Mouse (Mus musculus) limb, embryonic 14.5 days (tissue): Measurements from ENCODE around the gene Acap1. TPM values are rescaled to one million over a fixed set of nuclear protein-coding genes. Genes with fewer than 3 reads are reported as not detected.

Source experiments
- ATAC-seq: fragments of 200-750 bp; cut with Nextera tagmentation; 2 replicates; pipeline ENCODE4 v1.8.0; 2017; ENCODE audit warnings: low read depth, moderate number of reproducible peaks, moderate TSS enrichment; ENCODE audit not compliant: low FRiP score
- DNase-seq: peaks from one replicate; pipeline ENCODE4 v3.0.0-alpha.2; 2015; ENCODE audit warnings: low spot score
- H3K27ac ChIP-seq: fragments of 300-500 bp; sonication (generic); replicated peaks from 2 replicates; pipeline ENCODE4 v1.5.1; 2014; ENCODE audit warnings: low read depth, mild to moderate bottlenecking, low read length, moderate library complexity, mixed read lengths
- H3K27me3 ChIP-seq: fragments of 300-500 bp; sonication (generic); 2 replicates; pipeline ENCODE4 v1.6.1; 2014; ENCODE audit warnings: low read length, mixed read lengths; ENCODE audit not compliant: control insufficient read depth, insufficient read depth
- H3K36me3 ChIP-seq: fragments of 300-500 bp; sonication (generic); 2 replicates; pipeline ENCODE4 v1.6.1; 2014; ENCODE audit warnings: mild to moderate bottlenecking, low read length, moderate library complexity, mixed read lengths; ENCODE audit not compliant: control insufficient read depth, insufficient read depth
- H3K4me1 ChIP-seq: fragments of 300-500 bp; sonication (generic); 2 replicates; pipeline ENCODE4 v1.6.1; 2014; ENCODE audit warnings: antibody characterized with exemption, low read length, mixed read lengths; ENCODE audit not compliant: control insufficient read depth, insufficient read depth
- H3K4me2 ChIP-seq: fragments of 300-500 bp; sonication (generic); replicated peaks from 2 replicates; pipeline ENCODE4 v1.6.1; 2014; ENCODE audit warnings: low read depth, mild to moderate bottlenecking, low read length, moderate library complexity; ENCODE audit not compliant: severe bottlenecking
- H3K4me3 ChIP-seq: fragments of 300-500 bp; sonication (generic); replicated peaks from 2 replicates; pipeline ENCODE4 v1.5.1; 2014; ENCODE audit warnings: low read length
- H3K9ac ChIP-seq: fragments of 300-500 bp; sonication (generic); 2 replicates; pipeline ENCODE4 v1.6.1; 2014; ENCODE audit warnings: mild to moderate bottlenecking, low read depth, low read length, moderate library complexity; ENCODE audit not compliant: severe bottlenecking
- H3K9me3 ChIP-seq: fragments of 300-500 bp; sonication (generic); 2 replicates; pipeline ENCODE4 v1.6.1; 2016; ENCODE audit warnings: low read length; ENCODE audit not compliant: control insufficient read depth
- POLR2A ChIP-seq: fragments of 200-500 bp; IDR thresholded peaks from 2 replicates; pipeline ENCODE4 v1.8.0; 2012; ENCODE audit warnings: inconsistent platforms, mild to moderate bottlenecking, moderate library complexity, borderline replicate concordance; ENCODE audit not compliant: insufficient read depth, insufficient read length; ENCODE audit errors: extremely low read depth
- WGBS: fragments of 180-500 bp; shearing (Covaris S2); extraction: QIAGEN DNeasy Blood & Tissue Kit; methylation state at CpG from one replicate; pipeline ENCODE4 v1.1.7; 2014; 5-methylcytosine and 5-hydroxymethylcytosine counted together
- polyA plus RNA-seq, 2 experiments: library from polyadenylated mRNA; depleted of rRNA in 1 of 2; stranded (reverse) in 1 of 2; unstranded in 1 of 2; fragments of >200 nt; fragmentation: Nextera tagmentation in 1 of 2; extraction: Ambion mirVana in 1 of 2; gene quantifications; 2 replicates each; pipeline versions ENCODE4 v1.2.1 to v1.2.3; 2012 to 2014

The Acap1 gene
- polyA plus RNA-seq, 2 experiments, result 2.1 TPM

- H3K4me3 ChIP-seq, result no peak overlapping the region
- 80% methylated on average over 4 of the region's 4 CpGs for WGBS
- no peak overlapping the region for H3K9ac ChIP-seq
- H3K4me2 ChIP-seq, result no peak overlapping the region
- TF ChIP-seq POLR2A, result no peak
- DNase-seq (no peak), ATAC-seq (no peak)
- H3K9me3 ChIP-seq, result no peaks in the 10 kb centered on the region
- no peaks in the 10 kb centered on the region for H3K36me3 ChIP-seq
- peaks cover 3% of the 10 kb centered on the region; the same call in 1 of the 2 replicates for H3K4me1 ChIP-seq
- H3K27ac ChIP-seq, result no peak overlapping the region
- no peaks in the 10 kb centered on the region for H3K27me3 ChIP-seq
These were observed 34.4 kb upstream of the Acap1 start for GRCm38 (mm10) chr11:69929712-69930111.

DNA sequence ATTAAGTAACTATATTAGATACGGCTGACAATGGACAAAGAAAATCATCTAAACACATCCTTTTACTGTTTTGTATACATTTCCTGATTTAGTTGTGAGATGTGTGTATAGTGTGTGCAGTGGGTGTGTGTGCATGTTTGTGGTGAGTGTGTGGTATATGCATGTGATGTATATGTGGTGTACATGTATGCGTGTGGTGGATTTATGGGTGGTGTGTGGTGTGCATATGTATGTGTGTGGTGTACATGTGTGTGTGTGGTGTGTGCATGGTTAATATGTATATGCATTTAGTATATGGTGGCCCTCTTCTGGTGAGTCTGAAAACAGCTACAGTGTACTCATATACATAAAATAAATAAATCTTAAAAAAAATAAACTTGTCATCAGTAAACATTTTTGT is 32.2 kb upstream of the Acap1 start:
- WGBS, result 99% methylated on average over 2 of the region's 2 CpGs
- H3K36me3 ChIP-seq, result no peaks in the 10 kb centered on the region
- H3K9me3 ChIP-seq, result no peaks in the 10 kb centered on the region
- no peak overlapping the region for H3K27ac ChIP-seq
- no peaks in the 10 kb centered on the region for H3K27me3 ChIP-seq
- no peak overlapping the region for H3K4me3 ChIP-seq
- no peak overlapping the region for H3K4me2 ChIP-seq
- ATAC-seq, result no peak
- DNase-seq, result no peak
- no peak overlapping the region for H3K9ac ChIP-seq
- peaks cover 4% of the 10 kb centered on the region; the same call in 1 of the 2 replicates for H3K4me1 ChIP-seq
- TF ChIP-seq POLR2A, result no peak

- H3K27ac ChIP-seq, result 0 out of 2 replicates have a peak overlapping the region, but pooled peaks have one; percentile 97
- TF ChIP-seq POLR2A, result no peak
- DNase-seq (no peak), ATAC-seq (no peak)
- H3K4me2 ChIP-seq, result no peak overlapping the region
- no peaks in the 10 kb centered on the region for H3K27me3 ChIP-seq
- 64% methylated on average over 3 of the region's 3 CpGs for WGBS
- H3K9ac ChIP-seq, result no peak overlapping the region
- no peak overlapping the region; the same call in 1 of the 2 replicates for H3K4me3 ChIP-seq
- H3K4me1 ChIP-seq, result peaks cover 12% of the 10 kb centered on the region
- H3K36me3 ChIP-seq, result peaks cover 13% of the 10 kb centered on the region
- no peaks in the 10 kb centered on the region for H3K9me3 ChIP-seq
These were observed 27.5 kb upstream of the Acap1 start for GRCm38 (mm10) chr11:69922796-69923195.

DNA sequence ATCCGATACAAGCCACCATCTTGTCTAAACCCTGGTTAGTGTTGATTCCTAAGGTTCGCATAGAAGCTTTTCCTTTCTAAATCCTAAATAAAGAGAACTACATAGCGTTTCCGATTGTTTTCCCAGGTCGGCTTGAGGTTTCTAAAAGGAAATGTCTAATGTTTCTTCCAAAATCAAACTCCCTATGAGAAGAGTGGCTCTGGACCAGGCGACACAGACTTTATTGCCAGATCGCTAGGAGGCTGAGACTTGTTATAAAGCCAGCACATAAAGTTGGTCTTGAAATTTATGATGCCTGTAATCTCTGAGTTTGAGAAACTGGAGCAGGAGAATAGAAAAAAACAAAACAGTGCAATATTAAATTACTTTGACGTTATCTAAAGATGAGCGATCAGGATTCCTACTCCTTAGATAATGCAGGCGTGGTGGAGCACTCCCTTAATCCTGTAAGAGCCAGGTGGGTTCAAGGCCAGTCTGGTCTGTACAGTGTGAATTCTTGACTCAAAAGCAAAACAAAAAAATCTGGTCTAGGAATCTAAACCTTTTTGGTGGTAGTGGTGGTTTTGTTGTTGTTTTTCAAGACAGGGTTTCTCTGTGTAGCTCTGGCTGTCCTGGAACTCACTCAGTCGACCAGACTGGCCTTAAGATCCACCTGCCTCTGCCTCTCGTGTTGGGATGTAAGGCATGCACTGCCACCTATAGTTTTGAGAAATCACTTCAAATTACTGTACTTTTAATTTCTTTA is 26.8 kb upstream of the Acap1 start:
- H3K4me1 ChIP-seq, result peaks cover 12% of the 10 kb centered on the region
- H3K27ac ChIP-seq, result peak overlapping the region; percentile 97
- peaks cover 19% of the 10 kb centered on the region for H3K36me3 ChIP-seq
- H3K4me2 ChIP-seq, result peak overlapping the region; percentile 72
- H3K27me3 ChIP-seq, result no peaks in the 10 kb centered on the region
- ATAC-seq, result no peak
- DNase-seq, result peak; percentile 34
- no peaks in the 10 kb centered on the region for H3K9me3 ChIP-seq
- WGBS, result 1% methylated on average over 12 of the region's 12 CpGs
- peak overlapping the region; percentile 44 for H3K9ac ChIP-seq
- TF ChIP-seq POLR2A, result no peak
- H3K4me3 ChIP-seq, result peak overlapping the region; percentile 97

- peak; percentile 95 for ATAC-seq
- no peaks in the 10 kb centered on the region for H3K27me3 ChIP-seq
- H3K4me2 ChIP-seq, result peak within 1 kb of the TSS; percentile 88
- peak within 1 kb of the TSS; percentile 97 for H3K4me3 ChIP-seq
- H3K27ac ChIP-seq, result peak within 1 kb of the TSS; percentile 97
- peak; percentile 100 for DNase-seq
- peak within 1 kb of the TSS; percentile 93 for H3K9ac ChIP-seq
- under 1% methylated on average over 68 of the region's 78 CpGs for WGBS
- peak; percentile 90; the same call in 1 of the 2 replicates for TF ChIP-seq POLR2A
- H3K9me3 ChIP-seq, result no peaks in the 10 kb centered on the region
- peaks cover 27% of the 10 kb centered on the region for H3K36me3 ChIP-seq
- H3K4me1 ChIP-seq, result peaks cover 12% of the 10 kb centered on the region
These were observed 26.0 kb upstream of the Acap1 start, which contains the start of gene Eif5a for GRCm38 (mm10) chr11:69921114-69922011. Gene Eif5a, minus strand, starts transcription at chr11:69921958.
